8 mouse cellular contexts compared by ENCODE assay signal in genomic region chr2:151980355-151980693, GRCm38 (mm10). TPM values are rescaled to one million over a fixed set of nuclear protein-coding genes. Genes with fewer than 3 reads are reported as not detected.
DNase-seq lines count a peak whose midpoint lies in the region; ATAC-seq and TF ChIP-seq lines count a peak whose summit lies in the region.

No protein-coding gene starts in this region.

- TF ChIP-seq CTCF in cerebellum, adult 2 months (IDR thresholded peaks at IDR 0.05; ENCODE audit: borderline replicate concordance, insufficient read depth, low read depth, low read length) = no peak
- no peak for TF ChIP-seq CTCF in testis, adult 2 months (IDR thresholded peaks at IDR 0.05; ENCODE audit: control insufficient read depth, insufficient read depth, insufficient replicate concordance, low read depth, low read length)

- no peak overlapping the region for H3K27ac ChIP-seq in cerebellum, adult 2 months (ENCODE audit: insufficient read depth, low read length)
- H3K27ac ChIP-seq in testis, adult 2 months (ENCODE audit: control insufficient read depth, insufficient read depth, low read depth, low read length) = peak overlapping the region; percentile 76
- peak overlapping the region; percentile 8 for H3K27ac ChIP-seq in liver, embryonic 12.5 days

- H3K36me3 ChIP-seq in testis, adult 2 months (ENCODE audit: control insufficient read depth, insufficient read depth, low read length) = no peaks in the 10 kb centered on the region
- peaks cover 15% of the 10 kb centered on the region for H3K36me3 ChIP-seq in liver, embryonic 12.5 days

- peak overlapping the region; percentile 79 for H3K4me2 ChIP-seq in liver, embryonic 12.5 days

- ATAC-seq in liver, embryonic 12.5 days = peak; percentile 20

- H3K9ac ChIP-seq in liver, embryonic 12.5 days = peak overlapping the region; percentile 87; the same call in 1 of the 2 replicates

- H3K4me3 ChIP-seq in cerebellum, adult 2 months (replicated peaks; ENCODE audit: insufficient read depth, low read depth, low read length) = peak overlapping the region; percentile 93
- peak overlapping the region; percentile 87 for H3K4me3 ChIP-seq in testis, adult 2 months (ENCODE audit: control insufficient read depth, low read depth, low read length)
- H3K4me3 ChIP-seq in liver, embryonic 12.5 days = peak overlapping the region; percentile 85

- WGBS in cerebellum, adult 2 months = 16% methylated on average over 3 of the region's 3 CpGs
- WGBS in liver, embryonic 12.5 days (ENCODE audit: insufficient replicate concordance) = 47% methylated on average over 3 of the region's 3 CpGs

- no peak for DNase-seq in cerebellum, adult 2 months
- no peak for DNase-seq in cerebellum, postnatal 10 days
- DNase-seq in testis, postnatal 10 days (ENCODE audit: low spot score) = no peak
- DNase-seq in T-cell, adult 2 months (ENCODE audit: low spot score) = no peak
- DNase-seq in layer of hippocampus, postnatal 36 days = no peak
- no peak for DNase-seq in layer of hippocampus, adult 9-10 months (ENCODE audit: low spot score)

- TF ChIP-seq POLR2A in cerebellum, adult 2 months (IDR thresholded peaks at IDR 0.05; ENCODE audit: borderline replicate concordance, insufficient read depth, low read length) = no peak
- TF ChIP-seq POLR2A in testis, adult 2 months (IDR thresholded peaks at IDR 0.05; ENCODE audit: control insufficient read depth, low read depth, low read length) = no peak

- H3K9me3 ChIP-seq in liver, embryonic 12.5 days (replicated peaks) = no peaks in the 10 kb centered on the region

- no peaks in the 10 kb centered on the region for H3K27me3 ChIP-seq in cerebellum, adult 2 months (ENCODE audit: control insufficient read depth, insufficient read depth, low read length)
- H3K27me3 ChIP-seq in testis, adult 2 months (ENCODE audit: control insufficient read depth, insufficient read depth, low read length) = no peaks in the 10 kb centered on the region
- H3K27me3 ChIP-seq in liver, embryonic 12.5 days (replicated peaks) = peaks cover 24% of the 10 kb centered on the region; the same call in 1 of the 2 replicates

- H3K4me1 ChIP-seq in cerebellum, adult 2 months (ENCODE audit: control insufficient read depth, insufficient read depth, low read length) = peaks cover 18% of the 10 kb centered on the region; the same call in 1 of the 2 replicates
- peaks cover 13% of the 10 kb centered on the region for H3K4me1 ChIP-seq in testis, adult 2 months (ENCODE audit: control insufficient read depth, insufficient read depth, low read length)
- peaks cover 48% of the 10 kb centered on the region for H3K4me1 ChIP-seq in liver, embryonic 12.5 days

RNA-seq across cellular contexts. Expression of gene Fam110a, which starts 0.3 kb away (rescaled TPM):
- polyA plus RNA-seq in cerebellum, adult 2 months (2012; rRNA removed) = 8.3 and 8.9 TPM in 2 replicates
- 175 and 190 TPM in 2 replicates for polyA plus RNA-seq in testis, adult 2 months (2012; rRNA removed)
- 11.1 and 11.8 TPM in 2 replicates for polyA plus RNA-seq in liver, embryonic 12.5 days (2016; fragmentation: Nextera tagmentation; extraction: Ambion mirVana)
- 1 to 10 TPM; 7.2 to 7.4 TPM for total RNA-seq in layer of hippocampus, postnatal 36 days (2021)

RNA-seq across cellular contexts. Expression of gene Slc52a3, which starts 16.0 kb away (rescaled TPM):
- 2.1 and 2.6 TPM in 2 replicates for polyA plus RNA-seq in cerebellum, adult 2 months (2012; rRNA removed)
- 37.6 and 52.4 TPM in 2 replicates for polyA plus RNA-seq in testis, adult 2 months (2012; rRNA removed)
- 1.3 and 1.9 TPM in 2 replicates for polyA plus RNA-seq in liver, embryonic 12.5 days (2016; fragmentation: Nextera tagmentation; extraction: Ambion mirVana)
- 1 to 10 TPM; 2.8 to 3.0 TPM for total RNA-seq in layer of hippocampus, postnatal 36 days (2021)

Comparison
In these comparisons a context has a peak if more than half of its experiments do, and no peak if none do; other contexts are left out.
1. RNA of gene Fam110a, which starts 0.3 kb away (polyA plus RNA-seq): 175 to 190 TPM in testis, adult 2 months; 11.1 to 11.8 TPM in liver, embryonic 12.5 days and 8.3 to 8.9 TPM in cerebellum, adult 2 months; every median in the first group is over 10 times any median in the second.
2. RNA of gene Slc52a3, which starts 16.0 kb away (polyA plus RNA-seq): 37.6 to 52.4 TPM in testis, adult 2 months; 2.1 to 2.6 TPM in cerebellum, adult 2 months and 1.3 to 1.9 TPM in liver, embryonic 12.5 days; every median in the first group is over 10 times any median in the second.
3. Peak in every context shown above with its lines, with median percentiles within 50 percentile points of each other: H3K4me3 ChIP-seq.